Mouse (Mus musculus): ENCODE measurements around the gene Tnni1. TPM values are rescaled to one million over a fixed set of nuclear protein-coding genes. Genes with fewer than 3 reads are reported as not detected.

The Tnni1 gene
- total RNA-seq, 2 experiments from 2014 or later, result 298 to 331 TPM

GRCm38 (mm10) chr1:135766592-135767306 lies 12.5 kb upstream of the Tnni1 start:
- DNase-seq (ENCODE audit: low spot score in 2 of 2), result no peak

- no peak for DNase-seq (ENCODE audit: low spot score in 2 of 2)
Measured at GRCm38 (mm10) chr1:135767324-135767890, 11.8 kb upstream of the Tnni1 start.

- no peak for DNase-seq (ENCODE audit: low spot score in 2 of 2)
Measured at GRCm38 (mm10) chr1:135768400-135768799, 10.8 kb upstream of the Tnni1 start.

- no peak for DNase-seq (ENCODE audit: low spot score in 2 of 2)
Measured at GRCm38 (mm10) chr1:135770237-135770636, 9.0 kb upstream of the Tnni1 start.

GRCm38 (mm10) chr1:135770896-135771572 lies 8.2 kb upstream of the Tnni1 start:
- peak in 1 of 2 experiments; percentile 59 for DNase-seq (ENCODE audit: low spot score in 2 of 2)

GRCm38 (mm10) chr1:135771573-135771970 lies 7.7 kb upstream of the Tnni1 start:
- no peak for DNase-seq (ENCODE audit: low spot score in 2 of 2)

- DNase-seq (ENCODE audit: low spot score in 2 of 2), result no peak
Measured at GRCm38 (mm10) chr1:135776596-135776995, 2.6 kb upstream of the Tnni1 start.

GRCm38 (mm10) chr1:135777046-135777445 lies 2.2 kb upstream of the Tnni1 start:
- DNase-seq (ENCODE audit: low spot score in 2 of 2), result no peak

GRCm38 (mm10) chr1:135780649-135781048 lies 1.4 kb downstream of the Tnni1 start:
- no peak for DNase-seq (ENCODE audit: low spot score in 2 of 2)

- peak; percentile 61 to 78 for DNase-seq (ENCODE audit: low spot score in 2 of 2)
Measured at GRCm38 (mm10) chr1:135781220-135781619, 2.0 kb downstream of the Tnni1 start.

- no peak for DNase-seq (ENCODE audit: low spot score in 2 of 2)
Measured at GRCm38 (mm10) chr1:135782816-135783215, 3.6 kb downstream of the Tnni1 start.

GRCm38 (mm10) chr1:135787799-135788198 lies 8.6 kb downstream of the Tnni1 start:
- peak in 1 of 2 experiments; percentile 77 for DNase-seq (ENCODE audit: low spot score in 2 of 2)

- no peak for DNase-seq (ENCODE audit: low spot score in 2 of 2)
Measured at GRCm38 (mm10) chr1:135788708-135789107, 9.5 kb downstream of the Tnni1 start.

GRCm38 (mm10) chr1:135789815-135790214 lies 10.6 kb downstream of the Tnni1 start:
- peak; percentile 53 to 78 for DNase-seq (ENCODE audit: low spot score in 2 of 2)

GRCm38 (mm10) chr1:135792143-135792939 lies 13.1 kb downstream of the Tnni1 start:
- DNase-seq (ENCODE audit: low spot score in 2 of 2), result no peak

GRCm38 (mm10) chr1:135793370-135794215 lies 14.4 kb downstream of the Tnni1 start:
- DNase-seq (ENCODE audit: low spot score in 2 of 2), result no peak

- no peak for DNase-seq (ENCODE audit: low spot score in 2 of 2)
Measured at GRCm38 (mm10) chr1:135794216-135795134, 15.2 kb downstream of the Tnni1 start.

- DNase-seq (ENCODE audit: low spot score in 2 of 2), result no peak
Measured at GRCm38 (mm10) chr1:135798492-135798891, 19.3 kb downstream of the Tnni1 start.

GRCm38 (mm10) chr1:135799109-135799627 lies 19.9 kb downstream of the Tnni1 start:
- no peak for DNase-seq (ENCODE audit: low spot score in 2 of 2)

Data from gastrocnemius, postnatal 4 days (tissue).